Comparison of ENCODE assay signal across 21 mouse cellular contexts in genomic region chr4:148603376-148604139, GRCm38 (mm10). TPM values are rescaled to one million over a fixed set of nuclear protein-coding genes. Genes with fewer than 3 reads are reported as not detected.
A peak's percentile ranks its signal among the peaks of the same experiment; 100 is the strongest.
DNase-seq lines count a peak whose midpoint lies in the region; ATAC-seq and TF ChIP-seq lines count a peak whose summit lies in the region.
"Had no signal": no experiment of that assay in that cellular context is flagged by ENCODE, and none has a peak within 500 bp of the region (broad histone marks: within the 10 kb centered on the region; RNA-seq: fewer than 3 reads in every experiment).

No protein-coding gene starts in this region.

- H3K4me3 ChIP-seq in layer of hippocampus, adult 2 months, result no peak overlapping the region
- H3K4me3 ChIP-seq in E14TG2a.4 (replicated peaks; ENCODE audit: low read length), result peak overlapping the region; percentile 53
- no peak overlapping the region for H3K4me3 ChIP-seq in embryonic facial prominence, embryonic 14.5 days (ENCODE audit: low read depth, low read length)
- no peak overlapping the region for H3K4me3 ChIP-seq in midbrain, embryonic 14.5 days (replicated peaks; ENCODE audit: low read depth, low read length)
- H3K4me3 ChIP-seq: heart, embryonic 13.5 days; megakaryocyte, embryonic 14.5 days; neural tube, embryonic 12.5 days; stomach, embryonic 15.5 days had no signal

- 56% methylated on average over 10 of the region's 10 CpGs for WGBS in embryonic facial prominence, embryonic 14.5 days
- 67% methylated on average over 10 of the region's 10 CpGs for WGBS in midbrain, embryonic 14.5 days

- peak; percentile 60 for DNase-seq in adrenal gland, postnatal 14 days
- DNase-seq in adrenal gland, postnatal 4 days (ENCODE audit: low spot score in 2 of 2), result no peak
- DNase-seq in layer of hippocampus, adult 2 months (ENCODE audit: low spot score in 2 of 2), result no peak
- DNase-seq in layer of hippocampus, postnatal 10 days (ENCODE audit: low spot score in 2 of 2), result no peak
- peak; percentile 34 for DNase-seq in embryonic facial prominence, embryonic 14.5 days (ENCODE audit: low spot score)
- DNase-seq in thymus, postnatal 4 days, result no peak
- DNase-seq in midbrain, embryonic 14.5 days, result no peak
- DNase-seq: gastrocnemius, postnatal 25 days; kidney, adult 2 months; kidney, postnatal 4 days had no signal

- H3K27me3 ChIP-seq in E14TG2a.4 (ENCODE audit: insufficient read depth, low read length), result no peaks in the 10 kb centered on the region
- no peaks in the 10 kb centered on the region for H3K27me3 ChIP-seq in embryonic facial prominence, embryonic 14.5 days (replicated peaks; ENCODE audit: control insufficient read depth, insufficient read depth, low read length)
- no peaks in the 10 kb centered on the region for H3K27me3 ChIP-seq in midbrain, embryonic 14.5 days (ENCODE audit: control insufficient read depth, insufficient read depth, low read length)
- H3K27me3 ChIP-seq: heart, embryonic 13.5 days; megakaryocyte, embryonic 14.5 days; neural tube, embryonic 12.5 days; stomach, embryonic 15.5 days had no signal

- H3K4me2 ChIP-seq in embryonic facial prominence, embryonic 14.5 days (ENCODE audit: low read depth, low read length), result no peak overlapping the region
- H3K4me2 ChIP-seq in midbrain, embryonic 14.5 days (ENCODE audit: low read length), result no peak overlapping the region
- H3K4me2 ChIP-seq: heart, embryonic 13.5 days; neural tube, embryonic 12.5 days; stomach, embryonic 15.5 days had no signal

- H3K4me1 ChIP-seq in E14TG2a.4 (replicated peaks; ENCODE audit: low read depth, low read length), result peaks cover 71% of the 10 kb centered on the region
- no peaks in the 10 kb centered on the region for H3K4me1 ChIP-seq in embryonic facial prominence, embryonic 14.5 days (ENCODE audit: control insufficient read depth, insufficient read depth, low read length)
- H3K4me1 ChIP-seq in midbrain, embryonic 14.5 days (ENCODE audit: control insufficient read depth, insufficient read depth, low read length), result no peaks in the 10 kb centered on the region
- H3K4me1 ChIP-seq: neural tube, embryonic 12.5 days; stomach, embryonic 15.5 days had no signal

- H3K9me3 ChIP-seq in E14TG2a.4 (ENCODE audit: low read length), result no peaks in the 10 kb centered on the region
- H3K9me3 ChIP-seq in embryonic facial prominence, embryonic 14.5 days (ENCODE audit: control insufficient read depth, low read length), result 0 out of 2 replicates have a peak, but pooled peaks cover 1% of the 10 kb centered on the region
- no peaks in the 10 kb centered on the region for H3K9me3 ChIP-seq in midbrain, embryonic 14.5 days (ENCODE audit: control insufficient read depth, low read length)
- H3K9me3 ChIP-seq: megakaryocyte, embryonic 14.5 days; neural tube, embryonic 12.5 days; stomach, embryonic 15.5 days had no signal

- no peak for TF ChIP-seq CTCF in layer of hippocampus, adult 2 months (conservative IDR thresholded peaks at IDR 0.05)
- TF ChIP-seq CTCF in E14TG2a.4 (conservative IDR thresholded peaks at IDR 0.05; ENCODE audit: low read length), result no peak

- peak overlapping the region; percentile 88 for H3K27ac ChIP-seq in layer of hippocampus, adult 2 months
- no peak overlapping the region for H3K27ac ChIP-seq in embryonic facial prominence, embryonic 14.5 days (replicated peaks; ENCODE audit: low read depth, low read length)
- H3K27ac ChIP-seq in midbrain, embryonic 14.5 days (replicated peaks; ENCODE audit: low read depth, low read length), result no peak overlapping the region
- H3K27ac ChIP-seq: heart, embryonic 13.5 days; neural tube, embryonic 12.5 days had no signal

- H3K36me3 ChIP-seq in E14TG2a.4 (ENCODE audit: insufficient read depth, low read length), result peaks cover 68% of the 10 kb centered on the region
- H3K36me3 ChIP-seq in embryonic facial prominence, embryonic 14.5 days (ENCODE audit: control insufficient read depth, insufficient read depth, low read length), result peaks cover 10% of the 10 kb centered on the region
- H3K36me3 ChIP-seq in midbrain, embryonic 14.5 days (ENCODE audit: control insufficient read depth, insufficient read depth, low read length), result peaks cover 3% of the 10 kb centered on the region; the same call in 1 of the 2 replicates

- peak; percentile 26; the same call in 1 of the 2 replicates for ATAC-seq in embryonic facial prominence, embryonic 14.5 days (ENCODE audit: low read depth)
- ATAC-seq in midbrain, embryonic 14.5 days (ENCODE audit: low FRiP score, low TSS enrichment), result no peak
- ATAC-seq: lung, postnatal 0 days had no signal

- H3K9ac ChIP-seq in embryonic facial prominence, embryonic 14.5 days (ENCODE audit: low read depth, low read length), result no peak overlapping the region
- no peak overlapping the region for H3K9ac ChIP-seq in midbrain, embryonic 14.5 days (replicated peaks; ENCODE audit: low read length)
- H3K9ac ChIP-seq: heart, embryonic 13.5 days; neural tube, embryonic 12.5 days; stomach, embryonic 15.5 days had no signal

RNA-seq across cellular contexts. Expression of gene Masp2, which starts 1.2 kb away (rescaled TPM):
- 2.5 and 32.8 TPM in 2 replicates for total RNA-seq in adrenal gland, postnatal 14 days (2021)
- 10 to 100 TPM in 1 of 2 experiments, 1 to 10 TPM in 1; 1.1 to 14.8 TPM for total RNA-seq in adrenal gland, postnatal 4 days (2021)
- total RNA-seq in layer of hippocampus, adult 2 months (2021), result 1 to 10 TPM; 3.8 to 5.4 TPM
- total RNA-seq in layer of hippocampus, postnatal 10 days (2021), result 1 to 10 TPM; 2.2 to 2.9 TPM
- 0.25 and 0.29 TPM in 2 replicates for polyA plus RNA-seq in embryonic facial prominence, embryonic 14.5 days (2014; fragmentation: Nextera tagmentation; extraction: Ambion mirVana)
- 0.51 and 1.00 TPM in 2 replicates for polyA plus RNA-seq in midbrain, embryonic 14.5 days (2014; fragmentation: Nextera tagmentation; extraction: Ambion mirVana)
- polyA plus RNA-seq: heart, embryonic 13.5 days; lung, postnatal 0 days; midbrain, postnatal 0 days had no signal

RNA-seq across cellular contexts. Expression of gene Srm, which starts 12.3 kb away (rescaled TPM):
- 69.7 and 92.4 TPM in 2 replicates for total RNA-seq in adrenal gland, postnatal 14 days (2021)
- 10 to 100 TPM; 55.9 to 60.3 TPM for total RNA-seq in adrenal gland, postnatal 4 days (2021)
- total RNA-seq in layer of hippocampus, adult 2 months (2021), result 10 to 100 TPM; 68.1 to 70.2 TPM
- 10 to 100 TPM; 83.5 to 83.8 TPM for total RNA-seq in layer of hippocampus, postnatal 10 days (2021)
- 273 and 291 TPM in 2 replicates for polyA plus RNA-seq in embryonic facial prominence, embryonic 14.5 days (2014; fragmentation: Nextera tagmentation; extraction: Ambion mirVana)
- 146 and 171 TPM in 2 replicates for polyA plus RNA-seq in midbrain, embryonic 14.5 days (2014; fragmentation: Nextera tagmentation; extraction: Ambion mirVana)

RNA-seq across cellular contexts. Expression of gene Tardbp, which starts 23.3 kb away (rescaled TPM):
- 290 and 302 TPM in 2 replicates for total RNA-seq in adrenal gland, postnatal 14 days (2021)
- 100 to 1,000 TPM; 280 to 349 TPM for total RNA-seq in adrenal gland, postnatal 4 days (2021)
- 100 to 1,000 TPM; 233 to 237 TPM for total RNA-seq in layer of hippocampus, adult 2 months (2021)
- 100 to 1,000 TPM; 199 to 221 TPM for total RNA-seq in layer of hippocampus, postnatal 10 days (2021)
- polyA plus RNA-seq in embryonic facial prominence, embryonic 14.5 days (2014; fragmentation: Nextera tagmentation; extraction: Ambion mirVana), result 151 and 156 TPM in 2 replicates
- 105 and 106 TPM in 2 replicates for polyA plus RNA-seq in midbrain, embryonic 14.5 days (2014; fragmentation: Nextera tagmentation; extraction: Ambion mirVana)

RNA-seq across cellular contexts. Expression of gene Gm572, which starts 39.6 kb away (rescaled TPM):
- total RNA-seq in adrenal gland, postnatal 14 days (2021), result not detected in 2 replicates
- under 1 TPM; 0.37 to 0.42 TPM for total RNA-seq in adrenal gland, postnatal 4 days (2021)
- not detected for total RNA-seq in layer of hippocampus, adult 2 months (2021)
- not detected for total RNA-seq in layer of hippocampus, postnatal 10 days (2021)
- polyA plus RNA-seq in embryonic facial prominence, embryonic 14.5 days (2014; fragmentation: Nextera tagmentation; extraction: Ambion mirVana), result 0.17 TPM in 1 of 2 replicates, not detected in the other
- not detected in 2 replicates for polyA plus RNA-seq in midbrain, embryonic 14.5 days (2014; fragmentation: Nextera tagmentation; extraction: Ambion mirVana)
- total RNA-seq: adrenal gland, postnatal 25 days; hematopoietic stem cell, adult 5-6 weeks; layer of hippocampus, postnatal 36 days had no signal
- polyA plus RNA-seq: limb, embryonic 11.5 days; lung, postnatal 0 days; midbrain, postnatal 0 days; neural tube, embryonic 12.5 days had no signal

RNA-seq across cellular contexts. Expression of gene Exosc10, which starts 45.3 kb away (rescaled TPM):
- 49.5 and 56.3 TPM in 2 replicates for total RNA-seq in adrenal gland, postnatal 14 days (2021)
- total RNA-seq in adrenal gland, postnatal 4 days (2021), result 10 to 100 TPM; 65.5 to 68.1 TPM
- total RNA-seq in layer of hippocampus, adult 2 months (2021), result 10 to 100 TPM; 49.0 to 56.8 TPM
- total RNA-seq in layer of hippocampus, postnatal 10 days (2021), result 10 to 100 TPM; 57.5 to 58.2 TPM
- polyA plus RNA-seq in embryonic facial prominence, embryonic 14.5 days (2014; fragmentation: Nextera tagmentation; extraction: Ambion mirVana), result 80.9 and 90.7 TPM in 2 replicates
- polyA plus RNA-seq in midbrain, embryonic 14.5 days (2014; fragmentation: Nextera tagmentation; extraction: Ambion mirVana), result 76.5 and 93.2 TPM in 2 replicates

Comparison
In these comparisons a context has a peak if more than half of its experiments do, and no peak if none do; other contexts are left out.
1. DNase-seq: peak in adrenal gland, postnatal 14 days (single experiment) and embryonic facial prominence, embryonic 14.5 days (single experiment); none in adrenal gland, postnatal 4 days (0 of 2), layer of hippocampus, adult 2 months (0 of 2), layer of hippocampus, postnatal 10 days (0 of 2), thymus, postnatal 4 days (single experiment) and midbrain, embryonic 14.5 days (single experiment).